Mouse (Mus musculus) megakaryocyte, embryonic 14.5 days (primary cell): ENCODE data around the gene Kcnip4. TPM values are rescaled to one million over a fixed set of nuclear protein-coding genes. Genes with fewer than 3 reads are reported as not detected.

ENCODE experiments used
- H3K27me3 ChIP-seq: replicated peaks from 2 replicates; pipeline ENCODE3; 2012; ENCODE audit warnings: inconsistent platforms
- H3K36me3 ChIP-seq: replicated peaks from 2 replicates; pipeline ENCODE3; 2012; ENCODE audit warnings: low read length, inconsistent platforms, mixed read lengths
- H3K4me1 ChIP-seq: 2 replicates; pipeline ENCODE4 v1.6.1; 2012; ENCODE audit warnings: inconsistent platforms
- H3K4me3 ChIP-seq: replicated peaks from 2 replicates; pipeline ENCODE3; 2012; ENCODE audit warnings: moderate library complexity, mild to moderate bottlenecking, inconsistent platforms
- H3K9me3 ChIP-seq: 2 replicates; pipeline ENCODE4 v1.6.1; 2012; ENCODE audit warnings: inconsistent platforms
- FLI1 ChIP-seq: IDR thresholded peaks from 2 replicates; pipeline ENCODE4 v1.6.1; 2012; ENCODE audit warnings: low read length, inconsistent platforms, mixed read lengths
- GATA1 ChIP-seq: IDR thresholded peaks from 3 replicates; pipeline ENCODE4 v1.6.1; 2012; ENCODE audit warnings: mixed read lengths, low read length, inconsistent platforms, borderline replicate concordance
- polyA plus RNA-seq: library from polyadenylated mRNA; stranded (reverse); fragments of >175 nt; gene quantifications from 2 replicates; pipeline ENCODE4 v1.2.3, GENCODE M21; 2012; ENCODE audit warnings: low replicate concordance; ENCODE audit not compliant: insufficient read depth

Kcnip4 gene
- polyA plus RNA-seq, 1 experiment: not detected

DNA sequence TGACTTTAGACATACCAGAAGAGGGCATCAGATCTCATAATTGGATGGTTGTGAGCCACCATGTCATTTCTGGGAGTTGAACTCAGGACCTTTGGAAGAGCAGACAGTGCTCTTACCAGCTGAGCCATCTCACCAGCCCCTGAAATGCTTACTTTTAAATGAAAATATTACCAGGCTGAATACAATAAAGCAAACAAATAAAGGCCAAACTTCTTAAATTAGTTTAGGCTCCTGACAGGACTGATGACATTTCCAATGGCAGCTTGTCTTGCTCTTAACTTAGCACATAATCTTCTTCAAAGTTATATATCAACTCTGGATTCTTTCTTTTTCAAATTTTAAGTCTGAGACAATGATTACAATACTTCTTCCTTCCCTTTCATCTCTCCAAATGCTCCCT is 252.8 kb downstream of the Kcnip4 start:
- TF ChIP-seq GATA1 (no peak), FLI1 (no peak)
- Histone ChIP-seq H3K9me3 (no peaks in the 10 kb centered on the region), H3K4me3 (no peak overlapping the region), H3K36me3 (no peaks in the 10 kb centered on the region), H3K27me3 (no peaks in the 10 kb centered on the region), H3K4me1 (no peaks in the 10 kb centered on the region)

DNA sequence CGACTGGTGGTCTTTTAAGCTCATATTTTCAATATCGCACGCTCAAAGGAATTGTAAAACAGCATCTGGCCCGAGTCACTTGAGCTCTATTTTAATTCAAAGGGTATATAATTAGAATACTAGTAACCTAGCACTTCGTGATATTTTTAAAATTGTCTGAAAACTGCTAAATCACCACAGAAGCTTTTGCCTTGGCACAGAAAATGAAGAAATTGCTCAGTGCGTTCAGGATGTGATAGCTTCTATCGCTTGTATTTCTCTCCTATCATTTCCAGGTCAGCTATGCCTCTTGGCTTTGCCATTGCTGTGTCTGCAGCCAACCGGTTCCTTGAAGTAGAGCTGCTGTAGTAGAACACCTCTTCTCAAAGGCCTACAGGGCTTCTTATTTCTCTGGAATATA is 255.9 kb downstream of the Kcnip4 start:
- Histone ChIP-seq H3K4me3 (no peak overlapping the region), H3K36me3 (no peaks in the 10 kb centered on the region), H3K9me3 (no peaks in the 10 kb centered on the region), H3K27me3 (no peaks in the 10 kb centered on the region), H3K4me1 (no peaks in the 10 kb centered on the region)
- TF ChIP-seq GATA1: no peak
- TF ChIP-seq FLI1: no peak

DNA sequence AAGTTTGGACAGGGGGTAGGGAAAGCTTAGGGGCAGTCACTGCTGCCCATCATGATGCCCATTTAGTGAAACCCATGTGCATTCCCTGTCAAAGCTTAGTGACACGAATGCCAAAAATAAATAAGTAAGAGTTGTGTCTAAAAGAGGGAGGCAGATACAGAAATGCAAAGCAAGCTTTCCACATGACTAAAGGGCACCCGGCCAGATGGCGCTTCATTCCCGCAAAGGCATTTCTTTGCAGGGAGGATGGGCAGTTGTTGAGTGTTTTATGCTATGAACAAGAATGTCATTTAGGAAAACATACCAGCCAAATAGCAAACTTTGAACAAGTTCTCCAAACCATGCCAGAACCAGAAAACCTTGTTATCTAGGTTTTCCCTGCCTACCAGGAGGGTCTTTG is 265.4 kb downstream of the Kcnip4 start:
- Histone ChIP-seq H3K4me3 (no peak overlapping the region), H3K9me3 (no peaks in the 10 kb centered on the region), H3K36me3 (no peaks in the 10 kb centered on the region), H3K4me1 (no peaks in the 10 kb centered on the region), H3K27me3 (no peaks in the 10 kb centered on the region)
- TF ChIP-seq FLI1: no peak
- no peak for TF ChIP-seq GATA1

DNA sequence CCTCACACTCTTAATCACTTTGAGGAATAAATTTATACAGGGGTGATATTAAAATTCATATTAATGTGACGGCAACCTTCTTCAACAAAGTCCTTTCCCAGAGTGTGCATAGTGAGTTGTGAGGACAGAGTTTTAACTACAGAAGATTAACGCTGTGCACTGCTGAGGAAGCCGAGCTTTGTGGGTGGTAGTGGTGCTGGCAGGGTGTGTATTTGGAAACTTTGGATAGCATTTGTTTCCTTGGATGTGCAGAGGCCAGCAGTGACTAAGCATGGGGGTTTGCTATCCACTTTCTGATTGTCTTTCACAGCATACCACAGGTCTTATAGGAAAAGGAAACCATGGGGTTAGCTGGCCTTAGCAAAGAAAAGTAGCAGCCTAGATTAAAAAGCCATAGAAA is 267.9 kb downstream of the Kcnip4 start:
- no peaks in the 10 kb centered on the region for H3K27me3 ChIP-seq

DNA sequence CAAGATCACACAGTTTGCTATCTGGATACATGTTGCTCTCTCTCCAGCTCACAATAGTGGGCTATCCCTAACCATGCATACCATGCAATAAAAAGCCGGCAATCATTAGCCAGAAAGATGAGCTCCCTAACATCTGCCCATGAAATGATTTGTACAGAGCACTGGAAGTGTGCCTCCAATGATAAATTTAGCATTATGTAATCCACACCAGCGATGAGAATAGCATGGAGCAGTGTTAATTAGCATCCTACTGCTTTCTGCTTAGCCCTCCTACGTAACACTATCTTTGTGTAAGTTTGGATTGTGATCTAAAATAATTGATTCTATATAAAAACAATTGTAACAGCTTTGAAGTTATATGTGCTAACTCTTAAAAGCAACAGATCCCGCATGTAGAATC is 268.7 kb downstream of the Kcnip4 start:
- no peaks in the 10 kb centered on the region for H3K27me3 ChIP-seq
- H3K9me3 ChIP-seq: no peaks in the 10 kb centered on the region
- no peaks in the 10 kb centered on the region for H3K4me1 ChIP-seq
- TF ChIP-seq FLI1 (no peak), GATA1 (no peak)
- no peaks in the 10 kb centered on the region for H3K36me3 ChIP-seq
- H3K4me3 ChIP-seq: no peak overlapping the region

More for the DNA sequence above, 267.9 kb downstream of the Kcnip4 start:
- no peak overlapping the region for H3K4me3 ChIP-seq
- H3K4me1 ChIP-seq: no peaks in the 10 kb centered on the region
- no peaks in the 10 kb centered on the region for H3K36me3 ChIP-seq
- no peaks in the 10 kb centered on the region for H3K9me3 ChIP-seq
- TF ChIP-seq FLI1 (no peak), GATA1 (no peak)

DNA sequence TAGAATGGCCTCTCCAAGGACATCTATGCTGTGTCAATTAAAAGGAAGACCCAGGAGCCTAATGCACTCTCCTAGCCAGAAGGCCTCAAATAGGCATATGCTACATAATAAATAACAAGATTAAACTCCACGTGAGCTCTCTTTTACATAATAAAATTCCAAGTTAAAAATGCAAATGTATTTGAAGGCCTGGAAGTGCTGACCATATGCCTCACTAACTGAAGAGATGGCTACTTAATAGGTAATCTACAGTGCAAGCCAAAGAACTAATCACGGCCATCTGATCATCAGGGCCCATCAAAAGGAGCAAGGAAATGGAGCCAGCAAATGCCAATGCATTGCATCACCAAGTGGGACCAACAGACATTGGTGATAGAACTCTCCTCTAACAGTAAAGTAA is 277.6 kb downstream of the Kcnip4 start:
- Histone ChIP-seq H3K4me3 (no peak overlapping the region), H3K4me1 (no peaks in the 10 kb centered on the region), H3K36me3 (no peaks in the 10 kb centered on the region), H3K27me3 (no peaks in the 10 kb centered on the region), H3K9me3 (no peaks in the 10 kb centered on the region)
- no peak for TF ChIP-seq GATA1

DNA sequence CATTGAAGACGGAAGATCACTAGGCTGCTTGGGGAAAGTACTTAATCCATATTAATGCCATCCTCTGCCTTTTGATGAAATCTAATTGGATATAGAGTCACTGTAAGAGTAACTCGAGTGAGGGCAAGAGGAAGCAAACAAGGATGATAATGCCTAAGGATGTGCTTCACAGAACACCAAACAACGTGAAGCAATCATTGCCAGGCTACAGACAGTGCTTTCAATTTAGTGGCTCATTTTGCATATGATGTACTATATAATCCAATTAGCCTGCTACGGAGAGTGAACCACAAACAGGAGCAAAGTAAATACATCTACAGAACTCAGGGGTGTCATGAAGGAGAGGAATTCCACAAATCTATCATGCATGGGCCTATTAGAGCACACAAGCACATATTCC is 280.3 kb downstream of the Kcnip4 start:
- Histone ChIP-seq H3K36me3 (no peaks in the 10 kb centered on the region), H3K9me3 (no peaks in the 10 kb centered on the region), H3K27me3 (no peaks in the 10 kb centered on the region), H3K4me3 (no peak overlapping the region), H3K4me1 (no peaks in the 10 kb centered on the region)
- TF ChIP-seq GATA1: no peak
- no peak for TF ChIP-seq FLI1

DNA sequence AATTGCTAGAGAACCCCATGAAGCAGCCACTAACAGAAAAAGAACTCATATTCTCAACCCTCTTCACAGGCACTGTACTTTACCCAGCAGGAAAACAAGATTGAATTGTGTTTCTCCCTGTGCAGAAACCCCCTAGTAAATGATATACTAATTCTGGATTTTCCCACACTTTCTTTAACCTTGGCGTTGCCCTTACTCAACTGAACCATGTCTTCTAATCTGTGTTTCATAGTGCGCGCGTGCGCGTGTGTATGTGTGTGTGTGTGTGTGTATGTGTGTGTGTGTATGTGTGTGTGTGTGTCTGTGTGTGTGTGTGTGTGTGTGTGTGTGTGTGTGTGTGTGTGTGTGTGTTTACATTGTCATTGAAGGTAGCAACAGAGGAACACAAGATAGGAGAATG is 283.0 kb downstream of the Kcnip4 start:
- no peak for TF ChIP-seq GATA1
- no peak for TF ChIP-seq FLI1
- Histone ChIP-seq H3K4me1 (no peaks in the 10 kb centered on the region), H3K9me3 (no peaks in the 10 kb centered on the region), H3K36me3 (no peaks in the 10 kb centered on the region), H3K27me3 (no peaks in the 10 kb centered on the region), H3K4me3 (no peak overlapping the region)

DNA sequence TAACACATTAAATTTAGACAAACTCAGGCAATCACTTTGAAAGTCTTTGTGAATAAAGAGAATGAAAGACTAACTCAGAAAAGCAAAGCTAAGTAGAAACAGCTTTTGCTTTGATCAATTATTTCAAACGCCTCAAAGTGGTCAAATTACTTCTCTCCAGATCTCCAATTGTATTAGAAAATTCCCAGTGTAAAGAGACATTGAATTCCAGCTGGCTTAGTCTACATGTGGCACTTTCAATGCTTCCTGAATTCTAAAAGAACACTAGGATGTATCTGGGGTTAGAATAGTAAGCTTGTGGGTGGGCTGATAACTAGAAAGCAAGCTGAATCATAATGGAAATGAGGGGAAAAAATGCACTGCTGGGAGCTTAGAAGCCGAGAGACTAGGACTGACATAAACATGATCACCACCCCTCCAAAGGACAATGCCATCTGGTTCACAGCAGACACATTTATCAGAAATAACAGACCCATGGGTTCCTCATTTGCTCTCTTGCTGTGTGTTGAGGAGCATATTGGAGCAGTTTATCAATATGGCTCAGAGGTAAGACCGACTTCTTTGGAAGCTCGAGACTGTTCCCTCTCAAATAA is 323.4 kb downstream of the Kcnip4 start:
- H3K36me3 ChIP-seq: no peaks in the 10 kb centered on the region
- H3K27me3 ChIP-seq: no peaks in the 10 kb centered on the region
- 0 out of 2 replicates have a peak, but pooled peaks cover 2% of the 10 kb centered on the region for H3K9me3 ChIP-seq
- no peaks in the 10 kb centered on the region for H3K4me1 ChIP-seq
- TF ChIP-seq FLI1 (no peak), GATA1 (no peak)
- no peak overlapping the region for H3K4me3 ChIP-seq

DNA sequence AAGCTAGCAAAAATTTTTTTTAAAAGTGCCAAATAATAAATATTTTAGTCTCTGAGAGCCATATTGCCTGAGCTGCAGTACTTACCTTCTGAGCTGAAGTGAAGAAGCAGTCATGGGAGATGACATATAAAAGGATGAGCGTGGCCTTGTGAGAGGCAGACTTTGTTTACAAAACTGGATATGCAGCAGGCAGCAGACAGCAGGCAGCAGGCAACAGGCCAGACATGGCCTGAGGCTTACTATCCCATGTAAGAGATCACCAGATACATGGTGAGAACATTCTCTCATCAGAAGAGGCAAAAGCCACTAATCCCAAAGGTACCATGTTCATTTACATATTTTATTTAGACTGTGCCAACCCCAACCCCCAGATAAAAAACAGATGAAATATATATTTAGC is 336.5 kb downstream of the Kcnip4 start:
- no peaks in the 10 kb centered on the region for H3K27me3 ChIP-seq
- no peaks in the 10 kb centered on the region for H3K4me1 ChIP-seq
- no peak for TF ChIP-seq GATA1

More for the DNA sequence above, 336.5 kb downstream of the Kcnip4 start:
- Histone ChIP-seq H3K4me3 (no peak overlapping the region), H3K36me3 (no peaks in the 10 kb centered on the region), H3K9me3 (no peaks in the 10 kb centered on the region)
